Mouse (Mus musculus): ENCODE data around the gene Kmt2a.

Kmt2a gene

DNA sequence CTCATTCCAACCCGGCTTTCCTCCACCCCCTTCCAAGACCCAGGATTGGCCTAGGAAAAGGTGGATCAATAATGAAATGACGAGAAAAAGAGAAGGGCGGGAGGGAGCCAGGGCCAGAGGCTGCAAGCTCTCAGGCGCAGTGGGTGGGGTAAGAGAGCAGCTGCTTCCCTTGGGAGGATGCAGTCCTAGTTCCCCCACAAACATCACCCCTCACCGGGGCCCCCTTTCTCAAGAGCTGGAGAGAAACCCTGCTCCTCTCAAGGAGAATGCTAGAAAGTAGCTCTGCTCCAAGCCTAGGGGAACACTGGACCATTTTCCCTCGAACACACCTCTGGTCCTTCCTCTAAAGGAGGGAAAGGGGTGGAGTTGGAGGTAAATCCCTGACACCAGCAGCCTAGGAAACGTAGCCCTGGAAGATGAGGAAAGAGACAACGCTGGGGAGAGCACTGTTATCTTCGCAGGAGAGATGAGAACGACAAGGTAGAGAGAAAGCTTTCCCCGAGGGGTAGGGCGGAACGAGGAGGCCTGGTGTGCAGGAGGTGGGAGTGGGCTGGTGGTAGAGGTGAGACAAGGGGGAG lies 1.3 kb downstream of the Kmt2a start:
- peak; percentile 74 for DNase-seq

DNA sequence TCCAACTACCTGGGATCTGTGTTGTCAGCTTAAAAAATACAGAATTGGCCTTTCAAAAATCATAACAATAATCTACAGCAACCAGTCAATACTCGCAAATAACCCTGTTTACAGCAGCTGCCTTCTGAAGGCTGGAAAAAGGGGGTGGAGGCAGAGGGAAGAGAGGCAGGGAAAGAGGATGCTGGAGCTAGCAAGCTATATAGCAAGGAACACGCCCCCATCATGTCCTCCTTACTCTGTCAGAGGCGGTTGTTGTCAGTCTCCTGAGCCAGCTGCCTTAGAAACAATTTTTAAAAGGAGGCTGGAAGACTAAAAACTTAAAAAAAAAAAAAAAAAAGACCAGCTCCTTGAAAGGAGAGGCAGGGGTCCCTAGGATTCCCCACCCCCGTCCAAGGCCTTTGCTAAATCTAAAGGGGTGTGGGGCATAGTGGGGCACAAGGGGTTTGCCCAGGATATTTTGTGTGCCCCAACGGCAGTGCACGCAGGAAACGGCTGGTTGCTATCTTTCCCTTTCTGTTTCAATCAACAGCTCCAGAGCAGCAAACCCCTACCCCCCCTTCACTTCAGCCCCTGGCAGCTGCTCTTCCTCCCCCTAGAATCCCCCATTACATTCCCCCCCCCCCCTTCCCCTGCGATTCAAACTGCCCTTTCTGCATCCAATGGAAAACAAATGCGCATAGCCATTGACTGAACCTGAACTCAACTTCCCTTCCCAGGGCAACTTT lies 2.2 kb downstream of the Kmt2a start:
- DNase-seq = peak; percentile 62

DNA sequence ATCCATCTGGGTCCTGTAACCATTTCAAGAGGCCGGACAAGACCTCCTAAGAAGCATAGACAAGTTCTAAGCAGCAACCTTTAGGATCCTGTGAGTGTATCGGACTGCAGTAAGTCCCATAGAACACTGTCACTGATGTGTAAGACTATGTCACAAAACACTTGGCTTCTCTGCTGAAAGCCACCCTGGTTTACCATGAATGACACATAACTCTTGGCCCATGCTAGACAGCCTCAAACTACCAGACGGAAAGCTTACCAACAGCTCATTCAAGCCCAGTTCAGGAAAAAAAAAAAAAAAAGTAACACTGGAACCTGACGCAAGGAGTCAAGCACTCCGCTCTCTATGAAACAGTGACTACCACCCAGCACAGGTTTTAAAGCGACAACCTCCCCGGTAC lies 3.4 kb downstream of the Kmt2a start:
- DNase-seq = no peak

DNA sequence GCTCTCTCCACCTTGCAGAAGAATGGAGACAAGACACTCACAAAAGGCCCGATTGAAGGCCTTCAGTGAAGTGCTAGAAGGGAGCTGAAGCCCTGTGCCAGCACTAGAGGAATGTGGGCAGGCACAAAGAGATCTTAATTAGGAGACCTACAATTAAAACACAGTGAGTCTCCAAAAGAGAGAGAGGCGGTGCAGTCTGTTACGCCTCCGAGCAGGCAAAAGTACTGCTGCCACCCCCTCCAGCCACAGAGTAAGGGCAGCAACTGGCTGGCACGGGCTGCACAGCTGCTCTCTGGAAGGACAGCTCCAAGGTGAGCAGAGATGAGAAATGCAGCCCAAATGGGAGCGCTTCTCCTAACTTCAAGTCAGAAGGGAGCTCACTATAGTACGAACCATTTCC lies 5.6 kb downstream of the Kmt2a start:
- DNase-seq = peak; percentile 16

DNA sequence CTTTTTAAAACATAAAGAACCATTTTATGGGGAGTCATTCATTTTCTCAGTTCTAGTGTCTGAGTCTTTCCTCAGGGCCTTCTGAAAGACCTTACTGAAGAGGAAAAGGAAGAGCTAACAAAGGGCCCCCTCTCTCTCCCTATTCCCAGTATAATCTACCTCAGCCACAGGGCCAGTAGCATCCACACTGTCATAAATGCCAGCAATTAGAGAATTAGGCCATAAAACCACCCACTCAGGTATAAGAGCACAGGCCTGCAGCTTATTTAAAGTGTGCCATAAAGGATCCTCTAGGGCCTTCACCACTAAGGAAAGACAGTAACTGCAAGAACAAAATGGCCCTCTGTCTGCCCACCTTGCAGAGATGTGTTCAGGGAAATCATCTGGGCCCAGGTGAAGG lies 6.9 kb downstream of the Kmt2a start:
- no peak for DNase-seq

DNA sequence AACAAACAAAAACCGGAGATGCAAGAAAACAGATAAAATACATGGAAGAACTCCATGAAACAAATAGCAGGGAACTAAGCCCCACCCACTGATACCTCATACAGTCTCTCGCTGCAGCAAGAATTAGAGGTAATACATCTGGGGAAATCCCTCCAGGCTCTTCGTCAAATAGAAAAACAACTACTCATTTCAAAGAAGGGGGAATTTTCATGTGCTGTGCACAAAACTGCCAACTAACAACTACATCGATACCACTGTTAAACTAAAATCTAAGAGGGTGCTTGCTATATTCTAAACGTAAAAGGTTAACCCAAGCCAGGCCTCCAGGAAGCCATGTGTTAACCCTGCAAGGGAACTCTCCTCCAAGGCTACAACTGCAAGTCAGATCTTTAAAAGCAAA lies 7.4 kb downstream of the Kmt2a start:
- DNase-seq = no peak

DNA sequence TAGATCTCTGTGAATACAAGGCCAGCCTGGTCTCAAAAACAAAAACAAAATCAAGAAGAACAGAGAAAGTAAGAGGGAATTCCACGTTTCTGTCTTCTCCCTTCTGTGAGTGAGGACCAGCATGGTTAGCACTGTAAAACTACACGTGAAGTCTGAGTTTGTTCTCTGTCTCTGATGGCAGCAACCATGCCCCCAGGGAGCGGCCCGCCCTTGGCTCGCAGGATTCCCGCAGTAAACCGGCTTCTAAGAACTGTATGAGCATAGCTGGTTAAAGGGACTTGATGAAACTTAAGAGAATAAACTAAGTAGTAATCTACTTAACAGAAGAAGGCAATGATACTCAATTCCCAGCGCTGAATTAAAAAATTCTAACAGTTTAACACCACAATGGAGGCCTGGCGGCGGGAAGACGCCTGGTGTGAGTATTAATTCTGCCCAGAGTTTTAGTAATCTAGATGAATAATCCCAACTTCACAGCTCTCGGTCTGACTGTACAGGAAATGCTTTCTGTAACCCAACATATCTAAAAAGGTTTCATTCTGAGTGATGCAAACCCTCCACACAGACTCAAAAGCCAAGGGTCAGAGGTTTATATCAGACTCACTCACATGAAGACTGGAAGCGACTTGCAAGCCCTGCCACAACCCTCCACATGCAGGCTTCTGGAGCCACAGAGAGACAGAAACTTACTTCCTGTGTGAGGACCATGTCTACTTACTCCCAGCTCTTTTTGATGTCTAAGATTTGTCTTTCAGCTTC lies 12.6 kb downstream of the Kmt2a start:
- peak; percentile 22 for DNase-seq

DNA sequence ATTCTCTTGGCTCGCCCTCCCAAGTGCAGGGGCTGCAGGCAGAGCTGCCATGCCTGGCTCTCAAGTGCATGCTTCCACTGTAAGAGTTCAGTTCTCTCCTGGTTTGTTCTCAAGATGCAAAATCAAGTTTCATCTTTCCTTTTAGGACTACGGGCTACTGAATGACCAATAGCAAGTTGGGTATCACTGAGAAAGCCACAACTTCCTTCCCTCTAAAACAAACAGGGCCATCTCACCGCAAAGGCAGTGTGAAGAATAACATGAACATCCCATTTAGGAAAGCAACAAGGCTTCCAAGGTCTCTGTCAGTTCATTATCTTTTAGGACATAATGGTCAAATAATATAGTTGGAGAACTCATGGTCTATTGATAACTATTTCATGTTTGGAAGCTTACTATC lies 13.4 kb downstream of the Kmt2a start:
- DNase-seq = no peak

DNA sequence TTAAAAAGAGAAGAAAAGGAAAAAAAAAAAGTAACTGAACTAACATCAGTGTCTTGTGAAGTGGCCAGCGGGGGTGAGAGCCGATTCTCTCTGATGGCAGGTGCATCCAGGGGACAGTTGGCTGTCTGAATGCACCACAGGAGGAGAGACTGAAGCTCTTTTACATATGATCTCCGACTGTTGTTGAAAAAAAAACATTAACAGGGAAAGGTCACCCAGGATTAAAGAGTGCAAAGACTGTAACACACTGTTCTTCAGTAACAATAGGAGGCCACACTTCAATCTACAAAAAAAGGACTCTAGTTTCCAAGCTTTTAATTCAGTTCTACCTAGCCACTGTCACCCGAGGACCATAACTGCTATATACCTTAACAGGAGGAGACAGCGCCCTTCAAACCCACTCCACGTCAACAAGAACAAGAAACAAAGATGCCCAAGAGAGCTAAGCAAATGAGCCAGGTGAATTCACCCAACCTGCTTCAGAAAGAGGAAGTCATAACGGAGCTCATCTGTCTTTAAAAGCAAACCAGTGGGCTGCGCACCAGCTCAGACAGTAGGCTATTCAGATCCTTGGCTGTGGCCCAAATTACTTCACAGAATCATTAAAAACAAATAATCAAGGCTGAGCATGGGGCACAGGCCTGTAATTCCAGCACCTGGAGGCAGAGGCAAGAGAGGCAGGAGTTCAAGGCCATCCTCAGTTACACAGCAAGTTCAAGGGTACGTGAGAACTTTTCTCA lies 14.4 kb downstream of the Kmt2a start:
- peak; percentile 18 for DNase-seq

DNA sequence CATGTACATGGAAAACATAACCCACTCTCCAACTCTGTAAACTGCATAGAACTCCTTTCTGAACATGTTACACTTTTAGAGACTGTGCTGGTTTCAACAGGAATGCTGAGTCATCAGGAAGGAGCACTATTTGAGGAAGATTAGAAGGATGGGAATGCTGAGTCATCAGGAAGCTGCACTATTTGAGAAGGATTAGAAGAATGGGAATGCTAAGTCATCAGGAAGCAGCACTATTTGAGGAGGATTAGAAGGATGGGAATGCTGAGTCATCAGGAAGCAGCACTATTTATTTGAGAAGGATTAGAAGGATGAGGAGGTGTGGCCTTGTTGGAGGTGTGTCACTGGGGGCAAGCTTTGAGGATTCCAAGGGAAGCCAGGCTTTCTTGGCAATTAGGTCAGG lies 20.0 kb downstream of the Kmt2a start:
- DNase-seq = no peak

DNA sequence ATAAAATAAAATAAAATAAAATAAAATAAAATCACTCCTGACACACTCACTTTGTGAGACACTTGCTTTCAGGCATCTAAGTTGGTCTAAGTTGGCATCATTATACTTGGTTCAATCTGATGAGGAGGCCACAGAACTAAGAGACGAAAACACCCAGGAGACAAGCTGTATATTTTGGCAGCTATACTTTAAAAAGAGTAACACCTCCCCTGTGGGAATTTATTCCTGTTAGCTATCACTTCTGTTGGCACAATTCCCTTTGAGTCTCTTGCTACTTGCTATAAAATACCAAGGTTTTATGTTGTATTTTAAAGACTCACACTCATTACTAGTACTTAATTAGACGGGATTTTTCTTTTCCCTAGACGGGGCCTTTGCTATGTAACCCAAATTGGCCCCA lies 22.4 kb downstream of the Kmt2a start:
- DNase-seq = no peak

DNA sequence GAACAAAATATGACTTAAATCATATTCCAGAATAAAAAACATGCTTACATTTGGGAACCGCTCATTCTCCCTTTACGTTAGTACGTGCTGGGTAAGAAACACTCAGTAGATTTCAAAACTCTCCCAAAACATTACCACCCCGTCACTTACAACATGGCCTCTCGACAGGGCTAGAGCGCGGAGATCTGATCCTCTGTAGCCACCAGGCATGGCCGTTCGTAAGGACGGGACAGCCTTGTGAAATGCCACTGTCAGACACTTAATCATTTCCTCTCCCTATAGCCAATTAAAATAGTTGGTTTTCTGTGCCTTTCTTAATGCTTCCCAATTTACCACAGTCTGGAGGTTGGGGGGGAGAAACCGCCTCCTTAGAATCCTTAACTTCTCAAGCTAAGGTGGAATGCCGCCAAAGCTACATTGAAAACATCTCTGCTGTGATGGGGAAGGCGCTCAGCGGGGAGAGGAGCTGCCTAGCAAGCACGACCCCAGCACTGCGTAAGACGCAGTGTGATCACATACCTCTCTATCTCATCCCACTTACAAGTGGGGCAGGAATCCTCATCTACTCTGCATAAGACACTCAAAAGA lies 23.6 kb downstream of the Kmt2a start:
- DNase-seq = no peak

DNA sequence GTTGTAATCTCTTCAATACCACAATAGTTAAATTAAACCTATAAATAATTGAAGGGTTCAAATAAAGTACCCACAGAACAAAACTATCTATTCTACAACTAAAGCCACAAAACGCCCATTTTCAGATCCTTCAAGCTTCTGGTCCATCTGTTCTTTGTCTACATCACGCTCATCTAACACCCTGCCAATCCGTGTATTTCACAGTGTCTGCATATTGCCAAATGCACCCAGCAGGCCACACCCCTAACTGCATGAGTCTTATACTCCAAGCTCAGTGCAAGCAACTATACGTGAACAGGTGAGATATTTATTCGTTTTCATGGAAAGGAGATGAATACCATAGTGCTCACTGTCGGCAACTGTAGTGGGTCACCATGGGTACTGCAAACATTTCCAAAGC lies 25.9 kb downstream of the Kmt2a start:
- DNase-seq = no peak

DNA sequence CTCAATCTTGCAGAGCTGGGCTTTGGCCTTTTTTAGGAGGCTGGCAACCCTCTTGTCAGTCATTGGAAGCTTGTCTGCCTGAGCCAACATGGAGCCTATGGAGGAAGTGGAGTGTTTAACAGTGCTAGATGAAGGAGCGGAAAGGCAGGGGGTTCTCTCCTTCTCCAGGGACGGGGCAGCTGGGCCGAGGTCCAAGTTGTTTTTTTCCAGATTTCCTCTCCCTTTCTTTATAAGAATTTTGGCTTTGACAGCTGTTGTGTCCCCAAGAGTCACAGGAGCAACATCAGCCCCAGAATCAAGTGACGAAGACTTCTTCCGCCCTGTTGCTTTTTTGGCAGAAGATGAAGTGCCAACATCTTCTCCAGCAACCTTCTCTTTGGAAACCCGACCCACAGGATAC lies 33.6 kb downstream of the Kmt2a start:
- DNase-seq = no peak

DNA sequence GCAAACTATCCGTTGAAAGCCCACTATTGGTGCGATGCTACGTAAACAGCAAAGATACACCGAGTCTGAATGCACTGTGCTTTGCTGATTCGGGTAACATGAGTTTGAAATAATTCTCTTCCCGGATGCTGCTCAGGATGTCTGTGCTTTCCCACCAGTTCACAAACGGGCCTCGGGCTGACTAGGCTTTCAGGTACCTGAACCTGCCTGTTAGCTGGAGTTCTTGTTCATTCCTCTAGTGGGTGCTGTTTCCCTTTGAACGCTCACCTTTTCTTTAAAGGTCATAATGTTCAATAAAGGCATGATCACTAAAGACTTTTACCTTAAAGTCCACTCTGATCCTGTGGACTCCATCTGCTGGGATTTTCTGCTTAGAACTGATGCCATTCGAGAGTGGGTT lies 39.9 kb downstream of the Kmt2a start:
- DNase-seq = peak; percentile 45

DNA sequence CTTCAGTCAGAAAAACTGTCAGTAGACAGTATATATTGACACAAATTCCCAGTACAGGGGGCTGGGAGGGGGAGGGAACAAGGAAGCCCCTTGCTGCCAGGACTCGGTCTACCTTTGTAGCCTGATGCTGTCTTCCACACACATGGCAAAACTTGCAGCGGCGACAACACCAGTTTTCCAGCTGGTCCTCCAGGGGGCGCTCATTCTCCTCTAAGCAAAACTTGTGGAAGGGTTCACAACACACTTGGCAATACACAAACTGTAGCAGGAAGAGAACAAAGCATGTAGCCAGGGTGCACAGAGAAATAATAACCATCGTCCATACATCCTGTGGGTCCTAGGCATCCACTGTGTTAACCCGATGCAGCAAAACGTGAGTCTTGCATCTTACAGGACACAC lies 44.7 kb downstream of the Kmt2a start:
- DNase-seq = peak; percentile 91

DNA sequence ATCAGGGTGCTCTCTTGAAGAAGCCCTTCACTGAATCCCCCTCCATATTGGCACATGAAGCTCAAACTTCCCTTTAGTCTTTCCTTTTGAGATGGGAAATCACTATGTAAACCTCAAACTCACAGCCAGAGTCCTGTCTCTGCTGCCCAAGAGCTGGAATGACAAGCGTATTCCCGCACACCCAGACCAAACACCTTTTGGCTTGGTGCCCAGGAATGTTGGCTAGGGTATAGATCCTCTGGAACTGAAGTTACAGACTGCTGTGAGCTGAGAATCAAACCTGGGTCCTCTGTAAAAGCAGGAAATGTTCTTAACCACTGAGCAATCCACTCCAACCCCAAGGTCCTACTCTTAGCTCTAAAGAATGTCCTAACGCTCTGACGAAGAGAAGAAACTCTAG lies 48.7 kb downstream of the Kmt2a start:
- DNase-seq = no peak

DNA sequence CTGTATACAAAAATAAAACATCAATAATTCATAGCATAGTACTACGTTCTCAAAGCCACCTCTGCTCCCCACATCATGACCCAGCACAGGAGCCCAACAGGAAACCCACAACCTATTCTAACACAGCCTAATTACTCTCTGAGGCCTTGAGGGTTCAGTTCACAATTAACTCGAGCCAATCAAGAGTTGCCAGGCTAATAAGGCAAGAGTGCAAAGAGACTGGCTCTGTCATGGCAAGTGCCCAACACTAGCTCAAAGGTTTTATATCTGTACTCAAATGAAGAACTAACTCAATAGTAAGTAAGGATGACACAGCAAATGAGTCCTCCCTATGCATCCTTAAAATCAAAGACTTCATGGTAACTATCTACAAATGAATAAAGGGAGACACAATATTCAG lies 50.6 kb downstream of the Kmt2a start:
- no peak for DNase-seq

DNA sequence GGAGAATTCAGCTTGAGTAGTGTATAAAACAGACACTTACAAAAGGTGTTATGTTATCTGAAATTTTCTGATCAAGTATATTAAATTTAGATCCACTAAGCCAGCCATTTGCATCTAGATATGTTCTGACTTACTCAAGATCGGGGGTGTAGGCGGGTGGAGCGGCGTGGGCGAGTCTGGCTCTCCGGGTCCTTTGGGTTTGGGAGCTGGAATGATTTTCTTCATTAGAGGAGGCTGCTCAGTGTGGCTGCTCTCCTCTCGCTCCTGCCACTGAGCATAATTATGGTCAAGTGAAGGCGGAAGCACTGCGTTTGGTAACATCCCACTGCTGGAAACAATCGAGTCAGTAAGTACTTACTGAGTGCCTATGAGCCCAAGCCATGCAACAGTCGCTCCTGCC lies 52.2 kb downstream of the Kmt2a start:
- DNase-seq = no peak

DNA sequence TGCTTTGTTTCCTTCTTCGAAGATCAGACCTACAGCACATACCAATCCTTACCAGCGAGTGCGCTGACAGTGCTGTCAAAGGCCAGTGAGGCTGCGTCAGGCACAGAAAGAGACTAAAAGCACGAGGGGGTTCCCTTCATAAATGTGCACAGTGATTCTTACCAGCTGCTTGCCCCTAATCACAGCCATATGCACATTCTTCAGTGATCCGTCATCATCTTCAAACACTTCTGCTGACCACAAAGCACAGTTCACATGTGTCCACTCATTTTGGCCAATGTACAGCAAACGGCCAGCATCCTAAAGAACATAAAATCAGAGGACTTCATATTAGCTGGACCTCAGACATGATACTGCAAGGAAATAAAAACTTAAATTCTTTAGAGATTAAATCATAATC lies 54.4 kb downstream of the Kmt2a start:
- no peak for DNase-seq

DNA sequence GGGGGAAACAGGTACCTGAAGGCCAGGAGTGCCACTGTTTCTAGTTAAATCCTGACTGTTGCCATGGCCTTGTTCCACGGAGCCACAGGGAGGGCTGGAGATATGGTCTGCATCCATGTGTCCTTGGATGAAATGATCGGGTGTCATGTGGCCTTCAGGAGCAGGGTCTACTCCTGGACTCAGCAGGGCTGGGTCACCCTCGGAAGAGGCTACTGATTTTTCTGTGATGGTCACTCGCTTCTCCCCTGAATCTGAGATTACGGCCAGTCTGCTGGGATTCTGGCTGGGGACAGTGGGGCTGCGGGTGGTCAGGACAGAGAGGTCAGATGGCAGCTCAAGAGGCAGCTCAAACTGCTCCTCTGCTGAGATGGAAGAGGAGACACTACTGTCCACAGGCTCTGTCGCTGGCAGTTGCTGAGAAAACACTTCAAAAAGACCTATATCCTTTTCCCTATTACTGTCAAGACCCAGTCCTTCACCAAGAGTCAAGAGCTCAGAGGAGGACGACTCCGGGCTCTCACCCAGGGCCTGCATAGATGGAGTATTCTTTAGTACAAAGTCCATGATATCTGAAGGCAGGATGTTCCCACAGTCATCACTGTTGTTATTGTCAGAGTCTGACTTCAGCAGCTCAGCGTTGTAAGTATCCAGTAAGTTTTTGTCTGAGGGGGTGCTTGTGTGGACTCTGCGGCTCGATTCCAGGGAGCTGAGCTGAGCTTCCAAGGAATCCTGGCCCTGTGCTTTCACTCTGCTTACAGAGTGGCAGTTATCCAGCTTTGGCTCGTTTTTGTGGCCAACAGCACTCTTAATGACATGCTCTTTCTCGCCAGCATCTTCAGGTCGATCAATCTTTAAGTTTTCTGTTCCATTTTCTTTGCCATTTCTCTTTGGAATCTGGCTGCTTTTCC lies 60.9 kb downstream of the Kmt2a start:
- no peak for DNase-seq

DNA sequence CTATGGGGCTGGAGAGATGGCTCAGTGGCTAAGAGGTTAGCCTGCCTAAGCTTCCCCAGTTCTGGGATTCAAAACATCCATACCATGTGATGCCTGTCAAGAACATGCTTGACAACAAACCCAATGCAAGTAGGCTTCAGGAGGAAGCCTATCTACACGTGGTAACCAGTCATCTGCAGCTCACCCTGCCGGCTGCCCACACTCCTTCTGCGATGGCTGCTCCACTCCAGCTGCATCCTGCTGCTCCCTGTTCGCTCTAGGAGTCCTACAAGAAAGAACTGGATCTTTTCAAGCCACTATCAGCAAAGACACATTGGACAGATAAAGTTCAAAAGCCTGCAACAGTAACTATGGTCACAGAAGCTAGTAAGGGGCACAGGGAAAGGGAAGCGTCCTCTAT lies 63.6 kb downstream of the Kmt2a start:
- no peak for DNase-seq

Data from thymus, postnatal 4 days (tissue).